Mouse (Mus musculus): ENCODE data around the gene Lca5. TPM values are rescaled to one million over a fixed set of nuclear protein-coding genes. Genes with fewer than 3 reads are reported as not detected.

The Lca5 gene
- total RNA-seq, 2 experiments from 2014 or later: 14.3 to 18.2 TPM

Other genes with a start within 250 kb of the Lca5 start
- 10 to 100 TPM; 20.3 to 24.4 TPM for gene Sh3bgrl2, start 107.2 kb upstream of the Lca5 start, total RNA-seq (2021)